Mouse (Mus musculus): ENCODE measurements at regions not wholly inside any gene's neighbourhood (a gene's known extent, or its start where the extent isn't known, plus 50 kb on each side); places are given as distances from the start of the nearest gene placed in this dataset.

- no peak overlapping the region for H3K27ac ChIP-seq
- H3K9ac ChIP-seq (replicated peaks; ENCODE audit: low read length), result no peak overlapping the region
- WGBS, result 66% methylated on average over 10 of the region's 10 CpGs
- 0 out of 2 replicates have a peak, but pooled peaks cover 3% of the 10 kb centered on the region for H3K4me1 ChIP-seq (ENCODE audit: insufficient read depth, low read length)
- no peak for TF ChIP-seq CTCF (IDR thresholded peaks at IDR 0.05; ENCODE audit: low read depth)
- H3K9me3 ChIP-seq (ENCODE audit: low read length), result no peaks in the 10 kb centered on the region
- no peak overlapping the region for H3K4me3 ChIP-seq (ENCODE audit: low read length)
- H3K27me3 ChIP-seq (ENCODE audit: insufficient read depth, low read length), result no peaks in the 10 kb centered on the region
- H3K4me2 ChIP-seq (ENCODE audit: low read depth, low read length), result no peak overlapping the region
- no peak for ATAC-seq
- H3K36me3 ChIP-seq (ENCODE audit: insufficient read depth, low read length), result no peaks in the 10 kb centered on the region
- DNase-seq (ENCODE audit: low spot score), result no peak
These were observed 427.0 kb downstream of the Med13l start for GRCm38 (mm10) chr5:118987376-118988000.

- Histone ChIP-seq H3K27ac (no peak overlapping the region), H3K9me3 (ENCODE audit: low read length) (no peaks in the 10 kb centered on the region), H3K4me2 (ENCODE audit: low read depth, low read length) (no peak overlapping the region), H3K36me3 (ENCODE audit: insufficient read depth, low read length) (no peaks in the 10 kb centered on the region), H3K4me1 (ENCODE audit: insufficient read depth, low read length) (no peaks in the 10 kb centered on the region), H3K4me3 (ENCODE audit: low read length) (no peak overlapping the region), H3K27me3 (ENCODE audit: insufficient read depth, low read length) (no peaks in the 10 kb centered on the region), H3K9ac (replicated peaks; ENCODE audit: low read length) (no peak overlapping the region)
- TF ChIP-seq CTCF (IDR thresholded peaks at IDR 0.05; ENCODE audit: low read depth), result no peak
- ATAC-seq (no peak), DNase-seq (ENCODE audit: low spot score) (no peak)
- WGBS, result 17% methylated on average over 15 of the region's 15 CpGs
These were observed 438.6 kb downstream of the Med13l start for GRCm38 (mm10) chr5:118999124-118999523.

DNA sequence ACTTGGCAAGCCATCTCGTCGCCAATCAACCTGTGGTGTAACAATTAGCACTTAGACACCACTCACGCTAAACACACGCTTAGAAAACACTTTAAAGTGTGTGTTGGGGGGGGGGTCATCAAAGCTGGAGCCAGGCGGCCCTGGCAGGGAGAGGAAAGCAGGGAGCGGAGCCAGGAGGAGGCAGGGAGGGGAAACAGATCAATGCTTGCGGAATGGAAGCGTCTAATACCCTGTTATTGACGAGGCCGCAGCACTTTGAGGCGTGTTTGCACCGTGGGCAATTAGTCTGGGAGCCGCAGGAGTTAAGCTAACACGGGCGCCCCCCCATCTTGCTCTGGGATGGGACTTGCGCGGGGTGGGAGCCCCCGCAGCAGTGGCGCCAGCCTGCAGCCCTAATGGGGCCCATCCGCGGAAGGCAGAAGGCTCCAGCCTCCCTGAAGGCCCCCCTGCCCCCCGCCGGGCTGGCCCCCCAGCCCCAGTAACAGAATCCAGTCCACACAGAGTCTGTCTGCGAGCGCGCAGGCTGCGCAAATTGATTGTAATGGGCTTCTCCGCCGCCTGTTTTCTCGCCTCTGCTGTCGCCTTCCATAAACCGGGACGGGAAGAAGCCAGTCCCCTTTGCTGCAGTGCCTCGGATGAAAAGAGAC is 445.5 kb downstream of the Med13l start:
- no peak for TF ChIP-seq CTCF (IDR thresholded peaks at IDR 0.05; ENCODE audit: low read depth)
- DNase-seq (ENCODE audit: low spot score) (peak; percentile 32), ATAC-seq (no peak)
- Histone ChIP-seq H3K4me1 (ENCODE audit: insufficient read depth, low read length) (peaks cover 6% of the 10 kb centered on the region; the same call in 1 of the 2 replicates), H3K4me3 (ENCODE audit: low read length) (peak overlapping the region; percentile 28), H3K9ac (replicated peaks; ENCODE audit: low read length) (peak overlapping the region; percentile 44), H3K4me2 (ENCODE audit: low read depth, low read length) (peak overlapping the region; percentile 75), H3K27ac (no peak overlapping the region), H3K36me3 (ENCODE audit: insufficient read depth, low read length) (no peaks in the 10 kb centered on the region), H3K9me3 (ENCODE audit: low read length) (no peaks in the 10 kb centered on the region), H3K27me3 (ENCODE audit: insufficient read depth, low read length) (no peaks in the 10 kb centered on the region)
- under 1% methylated on average over 31 of the region's 34 CpGs for WGBS

DNA sequence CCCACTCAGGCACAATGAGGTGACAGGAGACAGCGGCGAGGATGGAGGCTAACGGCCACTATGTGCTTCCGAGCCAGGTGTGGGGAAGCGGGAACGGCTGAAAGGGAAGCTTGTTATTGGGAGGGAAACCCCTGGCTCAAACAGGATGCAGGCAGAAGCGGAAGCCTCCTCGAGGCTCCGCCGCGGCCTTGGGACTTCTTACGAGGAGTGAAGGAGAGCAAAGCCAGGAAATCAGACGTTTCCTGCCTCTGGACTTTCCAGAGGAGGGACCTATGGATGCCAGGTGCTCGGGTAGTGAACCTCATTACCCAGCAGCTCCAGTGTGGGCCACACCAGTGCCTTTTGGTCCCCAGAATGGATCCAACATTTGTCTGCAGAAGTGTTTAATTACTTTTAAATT is 449.6 kb downstream of the Med13l start:
- Histone ChIP-seq H3K27me3 (ENCODE audit: insufficient read depth, low read length) (no peaks in the 10 kb centered on the region), H3K36me3 (ENCODE audit: insufficient read depth, low read length) (no peaks in the 10 kb centered on the region), H3K27ac (no peak overlapping the region), H3K4me2 (ENCODE audit: low read depth, low read length) (no peak overlapping the region), H3K9me3 (ENCODE audit: low read length) (no peaks in the 10 kb centered on the region), H3K4me3 (ENCODE audit: low read length) (no peak overlapping the region), H3K4me1 (ENCODE audit: insufficient read depth, low read length) (peaks cover 6% of the 10 kb centered on the region; the same call in 1 of the 2 replicates), H3K9ac (replicated peaks; ENCODE audit: low read length) (no peak overlapping the region)
- no peak for TF ChIP-seq CTCF (IDR thresholded peaks at IDR 0.05; ENCODE audit: low read depth)
- ATAC-seq (no peak), DNase-seq (ENCODE audit: low spot score) (no peak)
- WGBS, result 86% methylated on average over 14 of the region's 14 CpGs

DNA sequence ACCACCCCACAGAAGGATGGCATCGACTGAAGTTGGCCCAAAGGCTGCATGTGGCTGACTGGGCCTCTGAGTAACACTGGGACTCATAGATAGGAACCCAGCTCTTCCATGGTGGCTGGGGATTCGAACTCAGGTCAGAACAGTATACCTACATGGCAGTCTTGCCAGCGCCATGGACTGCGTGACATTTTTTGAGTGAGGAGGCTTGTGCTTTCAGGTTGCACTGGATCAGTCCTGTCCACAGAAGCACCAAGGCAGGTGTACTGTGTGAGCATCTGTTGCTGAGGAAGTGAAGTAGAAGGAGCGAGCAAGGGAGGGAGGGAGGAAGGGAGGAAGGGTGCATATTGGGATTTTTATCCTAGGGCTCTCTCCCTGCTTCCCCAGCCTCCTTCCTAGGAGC is 454.7 kb downstream of the Med13l start:
- no peak overlapping the region for H3K27ac ChIP-seq
- no peaks in the 10 kb centered on the region for H3K9me3 ChIP-seq (ENCODE audit: low read length)
- ATAC-seq, result no peak
- H3K9ac ChIP-seq (replicated peaks; ENCODE audit: low read length), result no peak overlapping the region
- no peak overlapping the region for H3K4me2 ChIP-seq (ENCODE audit: low read depth, low read length)
- no peak for DNase-seq (ENCODE audit: low spot score)
- 82% methylated on average over 5 of the region's 5 CpGs for WGBS
- H3K36me3 ChIP-seq (ENCODE audit: insufficient read depth, low read length), result no peaks in the 10 kb centered on the region
- no peaks in the 10 kb centered on the region for H3K27me3 ChIP-seq (ENCODE audit: insufficient read depth, low read length)
- no peak for TF ChIP-seq CTCF (IDR thresholded peaks at IDR 0.05; ENCODE audit: low read depth)
- no peak overlapping the region for H3K4me3 ChIP-seq (ENCODE audit: low read length)
- H3K4me1 ChIP-seq (ENCODE audit: insufficient read depth, low read length), result no peaks in the 10 kb centered on the region

DNA sequence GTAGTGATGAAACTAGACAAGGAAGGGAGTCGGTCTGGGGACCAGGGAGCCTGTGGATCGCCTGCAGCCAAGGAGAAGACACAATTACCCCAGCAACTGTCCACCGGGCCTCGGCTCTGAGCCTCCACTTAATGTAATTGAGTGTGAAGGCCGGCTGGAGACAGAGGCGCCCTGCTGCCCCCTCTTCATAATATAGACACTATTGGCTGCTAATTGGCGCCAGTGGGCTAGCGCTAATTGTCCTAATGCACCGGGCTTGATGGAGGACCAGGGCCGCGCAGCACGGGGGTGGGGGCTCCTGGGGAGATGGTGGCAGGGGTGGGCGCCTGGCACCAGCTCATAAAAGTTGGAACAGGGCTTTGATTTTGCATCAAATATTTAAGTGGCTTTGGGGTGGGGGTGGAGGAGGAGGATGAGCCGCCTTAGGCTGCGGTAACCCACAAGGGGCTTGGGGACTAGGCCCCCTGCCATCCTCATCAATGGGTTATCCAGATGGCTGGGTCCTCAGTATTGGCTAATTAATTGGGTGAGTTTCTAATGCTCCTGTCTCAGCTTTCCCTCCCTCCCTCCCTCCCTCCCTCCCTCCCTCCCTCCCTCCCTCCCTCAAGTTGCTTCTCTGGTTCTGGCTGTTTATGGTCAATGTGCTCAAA is 455.3 kb downstream of the Med13l start:
- Histone ChIP-seq H3K9me3 (ENCODE audit: low read length) (no peaks in the 10 kb centered on the region), H3K27me3 (ENCODE audit: insufficient read depth, low read length) (no peaks in the 10 kb centered on the region), H3K36me3 (ENCODE audit: insufficient read depth, low read length) (no peaks in the 10 kb centered on the region), H3K9ac (replicated peaks; ENCODE audit: low read length) (no peak overlapping the region), H3K4me1 (ENCODE audit: insufficient read depth, low read length) (no peaks in the 10 kb centered on the region), H3K27ac (no peak overlapping the region), H3K4me2 (ENCODE audit: low read depth, low read length) (no peak overlapping the region), H3K4me3 (ENCODE audit: low read length) (no peak overlapping the region)
- TF ChIP-seq CTCF (IDR thresholded peaks at IDR 0.05; ENCODE audit: low read depth), result no peak
- ATAC-seq, result no peak
- 15% methylated on average over 15 of the region's 15 CpGs for WGBS
- peak; percentile 19 for DNase-seq (ENCODE audit: low spot score)

DNA sequence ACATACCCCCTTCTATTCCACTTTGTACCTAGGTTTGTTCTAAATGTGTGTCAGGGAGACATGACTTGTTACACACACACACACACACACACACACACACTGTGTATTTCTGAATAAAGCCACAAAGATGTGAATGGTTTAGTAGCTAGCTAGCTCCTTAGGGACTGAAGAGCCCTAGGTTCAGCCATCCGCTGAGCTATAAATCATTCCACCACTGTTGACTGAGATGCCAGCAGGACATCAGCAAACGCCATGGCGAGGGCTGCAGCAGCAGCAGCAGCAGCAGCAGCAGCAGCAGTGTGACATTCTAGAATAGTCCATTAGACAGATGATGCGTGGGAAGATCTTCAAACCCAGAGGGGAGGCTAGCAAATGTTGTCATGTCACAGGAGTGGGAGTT is 455.9 kb downstream of the Med13l start:
- H3K9ac ChIP-seq (replicated peaks; ENCODE audit: low read length), result no peak overlapping the region
- no peak overlapping the region for H3K4me3 ChIP-seq (ENCODE audit: low read length)
- peak; percentile 15 for DNase-seq (ENCODE audit: low spot score)
- 30% methylated on average over 4 of the region's 4 CpGs for WGBS
- H3K36me3 ChIP-seq (ENCODE audit: insufficient read depth, low read length), result no peaks in the 10 kb centered on the region
- H3K4me1 ChIP-seq (ENCODE audit: insufficient read depth, low read length), result no peaks in the 10 kb centered on the region
- no peak overlapping the region for H3K27ac ChIP-seq
- H3K4me2 ChIP-seq (ENCODE audit: low read depth, low read length), result no peak overlapping the region
- H3K27me3 ChIP-seq (ENCODE audit: insufficient read depth, low read length), result no peaks in the 10 kb centered on the region
- TF ChIP-seq CTCF (IDR thresholded peaks at IDR 0.05; ENCODE audit: low read depth), result no peak
- ATAC-seq, result no peak
- H3K9me3 ChIP-seq (ENCODE audit: low read length), result no peaks in the 10 kb centered on the region
